Mouse (Mus musculus) ES-E14 (cell line): ENCODE measurements at regions not wholly inside any gene's neighbourhood (a gene's known extent, or its start where the extent isn't known, plus 50 kb on each side); places are given as distances from the start of the nearest gene placed in this dataset.

Experiments used
- DNase-seq: peaks from one replicate; pipeline ENCODE4 v3.0.0-alpha.2; 2013; ENCODE audit warnings: low read depth, low spot score
- H3K27ac ChIP-seq: 2 replicates; pipeline ENCODE4 v1.5.1; 2012; ENCODE audit warnings: low read depth, mild to moderate bottlenecking, low read length, moderate library complexity, mixed read lengths; ENCODE audit not compliant: poor library complexity, insufficient read depth, severe bottlenecking
- H3K36me3 ChIP-seq: 2 replicates; pipeline ENCODE4 v1.6.1; 2012; ENCODE audit warnings: mild to moderate bottlenecking, low read length, moderate library complexity, mixed read lengths; ENCODE audit not compliant: control insufficient read depth, poor library complexity, insufficient read depth, severe bottlenecking
- H3K4me1 ChIP-seq, 2 experiments: fragments of 150-350 bp in 1 of 2; sonication (generic) in 1 of 2; 2 replicates each; pipeline ENCODE4 v1.6.1; 2012; ENCODE audit warnings: low read length in 2 of 2, mild to moderate bottlenecking in 1 of 2, mixed read lengths in 1 of 2; ENCODE audit not compliant: control insufficient read depth in 2 of 2, insufficient read depth in 2 of 2, poor library complexity in 1 of 2
- H3K4me3 ChIP-seq, 2 experiments: fragments of 150-350 bp in 1 of 2; sonication (generic) in 1 of 2; 2 replicates each; pipeline ENCODE4 v1.5.1; 2012; ENCODE audit warnings: low read length in 2 of 2, low read depth in 1 of 2, mild to moderate bottlenecking in 1 of 2, mixed read lengths in 1 of 2; ENCODE audit not compliant: insufficient read depth in 1 of 2, poor library complexity in 1 of 2, severe bottlenecking in 1 of 2
- H3K9ac ChIP-seq: 2 replicates; pipeline ENCODE4 v1.6.1; 2012; ENCODE audit warnings: low read depth, mild to moderate bottlenecking, low read length, mixed read lengths; ENCODE audit not compliant: poor library complexity, insufficient read depth, severe bottlenecking
- H3K9me3 ChIP-seq: fragments of 150-350 bp; sonication (generic); 2 replicates; pipeline ENCODE4 v1.6.1; 2012; ENCODE audit warnings: low read depth, mild to moderate bottlenecking, low read length; ENCODE audit not compliant: control insufficient read depth, insufficient read depth
- CHD2 ChIP-seq: IDR thresholded peaks from 2 replicates; pipeline ENCODE4 v1.6.1; 2014; ENCODE audit warnings: mild to moderate bottlenecking, low read depth, low read length, inconsistent platforms
- HCFC1 ChIP-seq: IDR thresholded peaks from 2 replicates; pipeline ENCODE4 v1.6.1; 2012; ENCODE audit warnings: low read length, inconsistent platforms, borderline replicate concordance; ENCODE audit not compliant: insufficient read depth
- MAFK ChIP-seq: IDR thresholded peaks from 2 replicates; pipeline ENCODE4 v1.6.1; 2014; ENCODE audit warnings: mild to moderate bottlenecking, low read depth, low read length, inconsistent platforms; ENCODE audit not compliant: insufficient read depth
- ZC3H11A ChIP-seq: IDR thresholded peaks from 2 replicates; pipeline ENCODE4 v1.6.1; 2012; ENCODE audit warnings: low read depth, mild to moderate bottlenecking, inconsistent platforms, low read length, borderline replicate concordance
- ZNF384 ChIP-seq: IDR thresholded peaks from 2 replicates; pipeline ENCODE4 v1.6.1; 2012; ENCODE audit warnings: low read depth, low read length, inconsistent platforms
- in situ Hi-C, 2 experiments: fragments of 600-800 bp; cut with MboI; formaldehyde crosslinking; loops; one replicate each; pipeline ENCODE4 v1.15.1; 2025; ENCODE audit warnings: low sequenced_read_pairs in 2 of 2, inconsistent platforms in 1 of 2; ENCODE audit not compliant: unreplicated experiment in 2 of 2

GRCm38 (mm10) chr9:47414350-47414988 lies 115.5 kb upstream of the Cadm1 start:
- Histone ChIP-seq H3K27ac (no peak overlapping the region), H3K36me3 (no peaks in the 10 kb centered on the region), H3K9me3 (no peaks in the 10 kb centered on the region), H3K4me3 (no peak overlapping the region), H3K4me1 (no peaks in the 10 kb centered on the region), H3K9ac (no peak overlapping the region)
- TF ChIP-seq CHD2 (no peak), ZC3H11A (no peak), ZNF384 (no peak), MAFK (no peak), HCFC1 (no peak)
- no peak for DNase-seq
- in situ Hi-C loops = no loop called here

GRCm38 (mm10) chr9:47422151-47422599 lies 107.8 kb upstream of the Cadm1 start:
- Histone ChIP-seq H3K27ac (no peak overlapping the region), H3K4me3 (no peak overlapping the region), H3K4me1 (no peaks in the 10 kb centered on the region), H3K9ac (no peak overlapping the region), H3K9me3 (no peaks in the 10 kb centered on the region), H3K36me3 (no peaks in the 10 kb centered on the region)
- in situ Hi-C loops = no loop called here
- no peak for DNase-seq
- TF ChIP-seq CHD2 = no peak
- TF ChIP-seq HCFC1 = no peak
- TF ChIP-seq ZC3H11A = no peak
- TF ChIP-seq MAFK = no peak
- TF ChIP-seq ZNF384 = no peak

- H3K9me3 ChIP-seq = no peaks in the 10 kb centered on the region
- H3K4me3 ChIP-seq = no peak overlapping the region
- no peak overlapping the region for H3K27ac ChIP-seq
- no peak for DNase-seq
- no peaks in the 10 kb centered on the region for H3K36me3 ChIP-seq
- H3K4me1 ChIP-seq = no peaks in the 10 kb centered on the region
- H3K9ac ChIP-seq = no peak overlapping the region
- in situ Hi-C loops = no loop called here
- TF ChIP-seq ZNF384 = no peak
- TF ChIP-seq MAFK = no peak
- TF ChIP-seq HCFC1 = no peak
- TF ChIP-seq CHD2 = no peak
- TF ChIP-seq ZC3H11A = no peak
Observed at GRCm38 (mm10) chr9:47422741-47423461, 107.1 kb upstream of the Cadm1 start.

- no peak for TF ChIP-seq CHD2
- TF ChIP-seq ZC3H11A = no peak
- no peak for TF ChIP-seq ZNF384
- no peak for TF ChIP-seq HCFC1
- no peak for TF ChIP-seq MAFK
- H3K27ac ChIP-seq = no peak overlapping the region
Observed at GRCm38 (mm10) chr9:47423462-47423832, 106.5 kb upstream of the Cadm1 start.

GRCm38 (mm10) chr9:47424191-47424590 lies 105.8 kb upstream of the Cadm1 start:
- Histone ChIP-seq H3K36me3 (no peaks in the 10 kb centered on the region), H3K9ac (no peak overlapping the region), H3K9me3 (no peaks in the 10 kb centered on the region), H3K4me3 (no peak overlapping the region), H3K27ac (no peak overlapping the region), H3K4me1 (no peaks in the 10 kb centered on the region)
- DNase-seq = no peak
- TF ChIP-seq ZNF384 (no peak), HCFC1 (no peak), CHD2 (no peak), ZC3H11A (no peak), MAFK (no peak)
- in situ Hi-C loops = no loop called here

More at GRCm38 (mm10) chr9:47423462-47423832, 106.5 kb upstream of the Cadm1 start:
- H3K9ac ChIP-seq = no peak overlapping the region
- DNase-seq = no peak
- no peaks in the 10 kb centered on the region for H3K9me3 ChIP-seq
- H3K4me1 ChIP-seq = no peaks in the 10 kb centered on the region
- H3K4me3 ChIP-seq = no peak overlapping the region
- no peaks in the 10 kb centered on the region for H3K36me3 ChIP-seq
- in situ Hi-C loops = no loop called here
